Mouse (Mus musculus) retina, postnatal 7 days (tissue): ENCODE measurements around the gene Usf3.

Source experiments
- DNase-seq: peaks from one replicate; pipeline ENCODE4 v3.0.0-alpha.2; 2012; ENCODE audit warnings: low read depth, low spot score

Usf3 gene

GRCm38 (mm10) chr16:44173966-44174530 lies 1.0 kb downstream of the Usf3 start:
- no peak for DNase-seq

- DNase-seq, result no peak
Observed at GRCm38 (mm10) chr16:44175001-44175400, 2.0 kb downstream of the Usf3 start.

GRCm38 (mm10) chr16:44176511-44176910 lies 3.5 kb downstream of the Usf3 start:
- DNase-seq, result no peak

GRCm38 (mm10) chr16:44178555-44178954 lies 5.5 kb downstream of the Usf3 start:
- DNase-seq, result no peak

- DNase-seq, result no peak
Observed at GRCm38 (mm10) chr16:44182597-44182996, 9.6 kb downstream of the Usf3 start.

GRCm38 (mm10) chr16:44184769-44185168 lies 11.7 kb downstream of the Usf3 start:
- no peak for DNase-seq

- no peak for DNase-seq
Observed at GRCm38 (mm10) chr16:44187172-44187571, 14.1 kb downstream of the Usf3 start.

GRCm38 (mm10) chr16:44188766-44189165 lies 15.7 kb downstream of the Usf3 start:
- no peak for DNase-seq

- DNase-seq, result no peak
Observed at GRCm38 (mm10) chr16:44190032-44190431, 17.0 kb downstream of the Usf3 start.

- DNase-seq, result no peak
Observed at GRCm38 (mm10) chr16:44190968-44191367, 17.9 kb downstream of the Usf3 start.

GRCm38 (mm10) chr16:44199066-44199703 lies 26.1 kb downstream of the Usf3 start:
- DNase-seq, result no peak

GRCm38 (mm10) chr16:44200146-44200545 lies 27.1 kb downstream of the Usf3 start:
- DNase-seq, result no peak

GRCm38 (mm10) chr16:44204331-44204730 lies 31.3 kb downstream of the Usf3 start:
- DNase-seq, result no peak

- no peak for DNase-seq
Observed at GRCm38 (mm10) chr16:44205973-44206372, 32.9 kb downstream of the Usf3 start.

- DNase-seq, result no peak
Observed at GRCm38 (mm10) chr16:44210156-44211053, 37.4 kb downstream of the Usf3 start.

GRCm38 (mm10) chr16:44211054-44211414 lies 38.0 kb downstream of the Usf3 start:
- DNase-seq, result no peak

- DNase-seq, result no peak
Observed at GRCm38 (mm10) chr16:44212703-44213102, 39.7 kb downstream of the Usf3 start.

GRCm38 (mm10) chr16:44215513-44215912 lies 42.5 kb downstream of the Usf3 start:
- no peak for DNase-seq

- no peak for DNase-seq
Observed at GRCm38 (mm10) chr16:44216417-44216816, 43.4 kb downstream of the Usf3 start.

- DNase-seq, result no peak
Observed at GRCm38 (mm10) chr16:44221463-44221862, 48.4 kb downstream of the Usf3 start.

- DNase-seq, result no peak
Observed at GRCm38 (mm10) chr16:44226706-44227291, 53.8 kb downstream of the Usf3 start.

GRCm38 (mm10) chr16:44233019-44233418 lies 60.0 kb downstream of the Usf3 start:
- no peak for DNase-seq
